Mouse (Mus musculus): ENCODE data around the gene Arhgef17.

DNA sequence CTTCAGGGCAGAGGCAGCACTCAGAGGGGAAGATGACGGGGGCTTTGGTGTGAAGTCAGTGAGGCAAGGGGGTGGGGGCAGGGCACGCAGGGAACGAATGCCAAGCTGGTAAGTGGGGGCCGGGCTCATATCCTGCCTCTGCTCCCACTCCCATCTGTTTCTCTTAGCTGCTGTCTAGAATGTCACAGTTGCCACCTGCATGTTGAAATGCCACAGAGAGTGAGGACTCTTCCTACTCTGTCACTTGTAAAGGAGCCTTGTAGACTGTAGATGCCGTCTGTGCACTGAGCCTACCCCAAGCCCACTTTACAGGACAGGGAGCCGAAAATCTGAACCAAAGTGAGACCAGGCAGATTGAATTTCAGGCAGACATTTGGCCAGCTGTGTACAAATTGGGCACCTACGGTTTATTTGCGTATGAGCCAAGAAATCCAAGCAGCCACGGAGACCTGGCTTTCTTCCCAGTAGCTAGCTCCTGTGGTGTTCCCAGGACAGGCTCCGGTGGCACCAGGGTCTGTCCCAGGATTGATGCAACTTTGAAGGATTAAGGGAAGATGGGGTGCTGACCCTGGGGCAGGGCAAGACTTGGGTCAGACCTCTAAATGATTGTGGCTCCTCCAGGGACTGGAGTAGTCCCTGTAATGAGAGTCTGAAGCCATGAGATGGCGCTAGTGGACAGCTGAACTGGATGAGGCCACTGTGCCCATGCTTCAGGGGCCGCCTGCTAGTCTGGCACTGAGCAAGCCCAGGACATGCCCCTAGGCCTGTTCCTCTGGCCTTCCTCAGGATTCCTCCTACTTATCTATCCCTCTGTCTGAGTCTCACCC, 11.1 kb upstream of the Arhgef17 start:
- TF ChIP-seq CTCF (conservative IDR thresholded peaks at IDR 0.05; ENCODE audit: low read length) (peak; percentile 66), NANOG (IDR thresholded peaks at IDR 0.05; ENCODE audit: borderline replicate concordance, low read length) (no peak)

Measured in E14TG2a.4 (cell line).